Mouse (Mus musculus) frontal cortex, postnatal 36 days (tissue): ENCODE results near the gene Pam16.
A peak's percentile ranks its signal among the peaks of the same experiment; 100 is the strongest.

Experiments
- DNase-seq, 2 experiments: peaks; one replicate each; pipeline ENCODE4 v3.0.0; 2022; ENCODE audit warnings: low spot score in 2 of 2

Gene Pam16

GRCm38 (mm10) chr16:4611193-4611592, 13.6 kb downstream of the Pam16 start:
- no peak for DNase-seq

GRCm38 (mm10) chr16:4608532-4609059, 16.2 kb downstream of the Pam16 start:
- no peak for DNase-seq

DNA sequence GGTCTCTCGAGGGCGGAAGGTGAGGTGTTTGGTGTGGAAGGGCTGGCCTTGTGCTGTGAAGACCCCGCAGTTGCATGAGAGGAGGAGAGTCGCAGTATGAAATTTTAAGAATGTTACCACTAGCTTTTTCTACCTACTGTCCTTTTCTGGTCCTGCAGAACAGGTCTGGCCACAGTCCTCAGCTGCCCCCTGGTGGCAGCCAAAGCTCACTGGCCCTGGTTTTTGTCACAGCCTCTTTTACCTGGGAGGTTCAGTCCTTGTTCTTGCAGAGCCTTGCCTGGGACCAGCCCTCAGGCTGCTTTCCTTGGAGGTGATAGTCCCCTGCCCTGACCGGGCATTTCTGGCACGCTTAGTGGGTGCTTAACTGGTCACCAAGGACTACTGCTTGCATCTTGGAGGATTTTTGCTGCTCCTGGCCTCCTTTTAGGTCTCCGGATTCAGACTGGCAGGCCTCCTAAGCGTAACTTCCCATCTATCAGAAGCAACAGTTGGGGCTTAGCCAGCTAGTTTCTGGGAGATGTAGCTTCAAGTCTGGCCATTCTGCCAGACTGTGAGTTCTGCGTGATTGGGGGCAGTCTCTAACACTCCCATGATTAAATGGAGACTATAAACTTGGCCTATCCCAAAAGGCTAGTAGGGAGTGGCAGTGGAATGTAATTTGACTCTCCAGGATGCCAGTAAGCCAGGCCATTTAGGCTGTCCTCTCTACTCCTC, 16.8 kb downstream of the Pam16 start:
- DNase-seq: peak; percentile 77 to 81

DNA sequence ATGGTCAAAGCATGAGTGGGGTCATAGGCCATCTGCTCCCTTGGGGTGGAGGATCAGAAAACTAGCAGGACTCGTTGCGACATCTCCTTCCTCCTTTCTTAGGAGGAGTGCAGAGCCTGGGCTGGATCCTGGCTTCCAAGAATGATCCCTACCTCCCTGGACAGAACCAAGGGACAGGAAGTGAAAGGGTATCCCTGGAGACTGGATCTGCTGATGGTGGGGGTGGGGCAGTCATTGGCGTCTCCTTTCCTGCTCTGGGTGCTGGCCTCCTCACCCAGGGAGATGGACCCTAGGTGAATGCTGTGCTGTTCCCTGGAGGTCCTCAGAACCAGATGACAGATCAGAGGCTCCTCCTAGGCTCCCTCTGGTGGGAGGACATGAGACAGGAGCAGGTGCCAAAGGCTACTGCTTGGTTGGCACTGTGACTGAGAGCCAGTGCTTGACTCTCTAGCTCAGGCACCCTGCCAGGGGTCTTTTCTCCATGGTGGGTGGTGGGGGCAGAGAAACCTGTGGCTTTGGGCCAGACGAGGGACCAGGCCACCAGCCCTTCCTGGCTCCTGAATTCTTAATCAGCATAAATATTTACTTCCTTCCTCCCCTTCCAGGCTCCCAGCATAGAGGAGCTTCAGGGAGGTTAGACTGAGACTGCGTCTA, 18.2 kb downstream of the Pam16 start:
- peak in 1 of 2 experiments; percentile 38 for DNase-seq

GRCm38 (mm10) chr16:4605514-4606131, 19.2 kb downstream of the Pam16 start:
- DNase-seq: no peak

- DNase-seq: no peak
Measured at GRCm38 (mm10) chr16:4604293-4604837, 20.4 kb downstream of the Pam16 start.

DNA sequence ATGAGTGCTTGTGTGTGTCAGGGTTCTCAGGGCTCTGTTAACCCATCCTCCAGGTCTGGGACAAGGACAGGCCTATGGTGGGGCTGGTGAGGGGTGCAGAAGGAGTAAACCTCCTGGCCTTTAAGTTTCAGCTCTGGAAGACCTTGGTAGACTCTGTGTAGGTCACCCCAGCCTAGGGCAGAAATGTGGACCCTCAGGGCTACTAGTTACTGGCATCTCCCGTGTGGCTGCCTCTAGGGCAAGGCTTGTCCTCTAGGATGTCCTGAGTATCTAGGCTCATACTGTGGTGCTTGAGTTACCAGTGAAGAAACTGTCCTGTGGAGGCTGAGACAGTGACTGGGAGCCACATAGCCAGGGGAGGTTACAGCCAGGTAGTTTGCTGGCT, 21.3 kb downstream of the Pam16 start:
- no peak for DNase-seq

DNA sequence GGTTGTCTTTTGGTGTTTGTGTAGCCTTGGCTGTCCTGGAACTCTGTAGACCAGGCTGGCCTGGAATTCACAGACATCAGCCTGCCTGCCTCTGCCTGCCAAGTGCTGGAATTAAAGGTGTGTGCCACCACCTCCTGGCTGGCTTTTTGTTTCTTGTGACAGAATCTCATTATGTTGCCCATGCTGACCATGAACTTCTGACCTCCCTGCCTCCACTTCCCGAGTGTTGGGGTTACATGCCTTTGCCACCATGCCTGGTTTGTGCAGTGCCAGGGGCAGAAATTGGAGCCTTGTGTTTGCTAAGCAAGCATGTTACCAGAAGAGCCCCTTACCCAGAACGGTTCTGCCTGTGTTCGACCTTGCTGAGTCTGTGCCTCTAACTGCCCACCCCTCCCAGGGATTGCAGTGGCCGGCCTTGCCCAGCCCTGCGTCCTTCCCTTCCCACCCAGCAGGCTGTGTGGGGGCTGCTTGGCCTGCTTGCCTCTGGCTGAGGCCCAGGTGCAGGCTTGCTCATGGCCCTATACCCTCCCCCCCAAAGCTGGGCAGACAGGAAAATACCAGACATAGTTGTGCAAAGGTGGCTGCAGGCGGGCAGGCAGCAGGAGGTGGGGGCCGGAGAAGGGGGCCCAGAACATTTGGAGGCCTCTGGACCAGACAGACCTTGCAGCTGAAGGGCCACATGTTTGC, 21.9 kb downstream of the Pam16 start:
- DNase-seq: no peak

GRCm38 (mm10) chr16:4602189-4602588, 22.6 kb downstream of the Pam16 start:
- no peak for DNase-seq

DNA sequence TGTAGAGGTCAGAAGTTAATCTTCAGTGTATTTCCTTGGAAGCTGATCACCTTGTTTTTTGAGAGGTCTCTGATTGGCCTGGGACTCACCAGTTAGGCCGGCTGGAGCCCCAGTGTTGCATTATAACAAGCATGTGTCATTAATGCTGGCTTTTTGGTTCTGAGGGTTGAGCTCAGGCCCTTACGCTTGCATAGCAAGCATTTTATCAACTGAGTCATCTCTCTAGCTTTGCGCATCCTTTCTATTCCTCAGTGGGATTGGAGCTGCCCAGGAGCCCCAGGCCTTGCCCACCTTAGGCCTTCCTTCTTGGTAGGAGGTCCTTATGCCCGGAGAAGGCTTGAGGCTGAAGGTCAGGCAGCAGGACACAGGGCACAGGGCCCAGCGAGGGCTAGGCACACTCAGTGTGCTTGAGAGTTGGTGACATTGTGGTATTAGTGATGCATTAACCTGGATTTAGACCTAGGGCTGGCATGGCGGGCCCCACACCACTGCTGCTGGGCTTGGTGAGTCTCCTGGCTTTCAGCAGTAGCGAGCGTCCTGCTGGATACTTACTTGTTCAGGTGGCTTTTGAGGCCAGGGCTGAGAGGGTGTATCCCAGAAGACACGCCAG, 24.0 kb downstream of the Pam16 start:
- DNase-seq: no peak

- no peak for DNase-seq
Measured at GRCm38 (mm10) chr16:4599616-4600015, 25.2 kb downstream of the Pam16 start.

DNA sequence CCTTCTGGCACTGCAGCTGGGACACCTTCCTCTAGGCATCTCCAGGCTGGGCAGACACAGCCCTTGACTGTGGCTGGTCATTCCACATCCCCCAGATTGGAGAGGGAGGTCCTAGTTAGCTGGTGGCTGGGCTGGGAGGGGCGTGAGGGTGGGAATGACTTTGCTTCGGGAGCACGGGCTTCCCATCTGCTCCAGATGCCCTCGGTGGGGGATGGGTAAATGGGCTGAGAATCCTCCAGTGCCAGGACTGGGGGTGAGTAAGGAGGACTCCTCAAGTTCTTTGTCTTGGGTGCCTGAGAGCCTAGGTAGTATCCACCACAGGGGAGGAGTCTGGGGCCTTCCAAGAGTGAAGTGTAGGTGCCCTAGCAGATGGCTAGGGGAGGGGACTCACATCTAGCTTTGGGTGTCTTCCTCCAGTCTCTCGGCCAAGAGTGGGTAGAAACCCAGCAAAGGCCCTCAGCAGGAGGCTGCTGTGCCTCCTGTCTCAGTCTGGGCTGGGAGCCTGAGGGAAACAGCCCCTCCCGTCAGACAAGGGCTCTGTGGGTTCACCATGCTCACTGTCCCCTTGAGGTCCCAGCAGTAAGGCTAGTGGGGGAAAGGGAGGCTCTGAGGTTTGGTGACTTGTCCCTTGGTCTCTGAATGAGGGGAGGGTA, 25.8 kb downstream of the Pam16 start:
- DNase-seq: no peak

- no peak for DNase-seq
Measured at GRCm38 (mm10) chr16:4598041-4598440, 26.7 kb downstream of the Pam16 start.

- no peak for DNase-seq
Measured at GRCm38 (mm10) chr16:4597296-4597695, 27.5 kb downstream of the Pam16 start.

DNA sequence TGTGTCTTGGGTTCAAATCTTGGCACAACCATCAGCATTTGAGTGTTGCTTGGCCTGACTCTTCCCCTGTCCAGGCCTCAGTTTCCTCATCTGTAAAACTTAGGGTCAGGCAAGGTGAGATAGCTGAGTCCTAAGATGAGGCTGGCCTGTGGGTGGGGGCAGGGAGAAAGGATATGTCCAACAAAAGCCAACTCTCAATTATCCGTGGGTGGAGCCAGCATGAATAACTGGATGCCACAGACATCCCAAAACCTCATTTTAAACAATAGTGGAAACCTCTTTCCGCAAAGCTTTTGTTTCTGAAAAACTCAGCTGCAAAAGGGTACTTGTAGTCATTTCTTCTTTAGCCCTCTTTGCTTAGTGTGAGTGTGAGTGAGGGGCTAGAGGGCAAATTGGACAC, 28.0 kb downstream of the Pam16 start:
- no peak for DNase-seq

GRCm38 (mm10) chr16:4596141-4596728, 28.6 kb downstream of the Pam16 start:
- DNase-seq: no peak

GRCm38 (mm10) chr16:4595527-4595963, 29.2 kb downstream of the Pam16 start:
- no peak for DNase-seq

GRCm38 (mm10) chr16:4594814-4595526, 29.8 kb downstream of the Pam16 start:
- no peak for DNase-seq

GRCm38 (mm10) chr16:4593971-4594813, 30.6 kb downstream of the Pam16 start, which contains the start of gene Glis2:
Gene Glis2, plus strand, starts transcription at chr16:4594713.
- DNase-seq: no peak
